ENCODE assay signal across 24 mouse cellular contexts in the genomic region with DNA sequence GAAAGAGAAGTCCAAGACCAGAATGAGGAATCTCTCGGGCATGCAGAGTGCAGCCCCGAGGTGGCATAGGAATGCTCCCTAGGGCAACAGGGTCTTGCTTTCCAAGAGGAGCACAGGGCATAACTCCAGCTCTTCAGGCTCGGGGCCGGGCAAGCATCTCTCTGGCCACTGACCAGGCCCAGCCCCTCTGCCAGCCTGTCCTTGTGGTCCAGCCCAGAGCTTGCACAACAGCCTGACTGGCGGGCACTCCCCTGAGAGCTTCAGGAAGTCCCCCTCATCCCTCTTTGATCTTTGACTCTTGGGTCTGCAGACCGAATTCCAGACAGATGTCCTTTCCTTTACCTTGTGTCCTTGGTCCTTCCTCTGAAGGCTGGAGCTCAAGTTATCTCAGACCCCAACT. TPM values are rescaled to one million over a fixed set of nuclear protein-coding genes. Genes with fewer than 3 reads are reported as not detected.
DNase-seq lines count a peak whose midpoint lies in the region; ATAC-seq lines count a peak whose summit lies in the region.
"Had no signal": no experiment of that assay in that cellular context is flagged by ENCODE, and none has a peak within 500 bp of the region (broad histone marks: within the 10 kb centered on the region; RNA-seq: fewer than 3 reads in every experiment).

No protein-coding gene starts in this region.

- H3K4me3 ChIP-seq in embryonic facial prominence, embryonic 10.5 days = no peak overlapping the region
- H3K4me3 ChIP-seq in forebrain, embryonic 16.5 days (replicated peaks; ENCODE audit: low read length) = no peak overlapping the region
- H3K4me3 ChIP-seq: forebrain, embryonic 13.5 days; hindbrain, embryonic 12.5 days; kidney, embryonic 15.5 days; left cerebral cortex, adult 2 months; limb, embryonic 15.5 days; midbrain, embryonic 10.5 days; myocyte; neural tube, embryonic 13.5 days had no signal

- DNase-seq in kidney, postnatal 10 days = peak; percentile 28
- DNase-seq in kidney, adult 9 months = no peak
- peak; percentile 40 for DNase-seq in 3T3-L1 (ENCODE audit: low read depth, low spot score)
- peak; percentile 49 for DNase-seq in adipocyte (ENCODE audit: low spot score)
- DNase-seq in embryonic facial prominence, embryonic 10.5 days (ENCODE audit: low spot score) = no peak
- no peak for DNase-seq in Muller cell, postnatal 12 days (ENCODE audit: inconsistent ontology term)
- DNase-seq: cerebellum, adult 2 months; cerebellum, postnatal 25 days; gastrocnemius, postnatal 14 days; layer of hippocampus, adult 9-11 months; lung, adult 18-20 months; lung, postnatal 10 days; thymus, postnatal 25 days had no signal

- H3K4me2 ChIP-seq in forebrain, embryonic 16.5 days (ENCODE audit: low read length) = no peak overlapping the region
- H3K4me2 ChIP-seq: forebrain, embryonic 13.5 days; hindbrain, embryonic 12.5 days; kidney, embryonic 15.5 days; limb, embryonic 15.5 days; neural tube, embryonic 13.5 days had no signal

- H3K9ac ChIP-seq in forebrain, embryonic 16.5 days (replicated peaks; ENCODE audit: low read depth, low read length) = no peak overlapping the region
- H3K9ac ChIP-seq: forebrain, embryonic 13.5 days; hindbrain, embryonic 12.5 days; kidney, embryonic 15.5 days; limb, embryonic 15.5 days; neural tube, embryonic 13.5 days had no signal

- peaks cover 57% of the 10 kb centered on the region for H3K4me1 ChIP-seq in embryonic facial prominence, embryonic 10.5 days
- H3K4me1 ChIP-seq in forebrain, embryonic 16.5 days (replicated peaks; ENCODE audit: control insufficient read depth, insufficient read depth, low read length) = peaks cover 17% of the 10 kb centered on the region

- peaks cover 29% of the 10 kb centered on the region for H3K36me3 ChIP-seq in embryonic facial prominence, embryonic 10.5 days (replicated peaks)
- H3K36me3 ChIP-seq in forebrain, embryonic 16.5 days (ENCODE audit: control insufficient read depth, insufficient read depth) = peaks cover 8% of the 10 kb centered on the region

- ATAC-seq in forebrain, embryonic 16.5 days = no peak
- ATAC-seq: forebrain, embryonic 13.5 days; intestine, postnatal 0 days; midbrain, embryonic 16.5 days had no signal

- H3K27me3 ChIP-seq in embryonic facial prominence, embryonic 10.5 days (replicated peaks; ENCODE audit: low read depth, poor library complexity, severe bottlenecking) = no peaks in the 10 kb centered on the region
- H3K27me3 ChIP-seq in forebrain, embryonic 16.5 days (replicated peaks; ENCODE audit: control insufficient read depth, insufficient read depth, low read length) = no peaks in the 10 kb centered on the region
- H3K27me3 ChIP-seq: kidney, embryonic 15.5 days; limb, embryonic 15.5 days; neural tube, embryonic 13.5 days had no signal

- no peaks in the 10 kb centered on the region for H3K9me3 ChIP-seq in embryonic facial prominence, embryonic 10.5 days
- H3K9me3 ChIP-seq in forebrain, embryonic 16.5 days (ENCODE audit: control insufficient read depth, low read length) = no peaks in the 10 kb centered on the region
- H3K9me3 ChIP-seq: forebrain, embryonic 13.5 days; hindbrain, embryonic 12.5 days; kidney, embryonic 15.5 days; limb, embryonic 15.5 days; midbrain, embryonic 10.5 days; neural tube, embryonic 13.5 days had no signal

- 0 out of 2 replicates have a peak overlapping the region, but pooled peaks have one; percentile 35 for H3K27ac ChIP-seq in embryonic facial prominence, embryonic 10.5 days (replicated peaks)
- H3K27ac ChIP-seq in forebrain, embryonic 16.5 days (ENCODE audit: low read length) = no peak overlapping the region
- H3K27ac ChIP-seq: forebrain, embryonic 13.5 days; hindbrain, embryonic 12.5 days; kidney, embryonic 15.5 days; left cerebral cortex, adult 2 months; limb, embryonic 15.5 days; midbrain, embryonic 10.5 days; neural tube, embryonic 13.5 days had no signal

- 76% methylated on average over 6 of the region's 6 CpGs for WGBS in embryonic facial prominence, embryonic 10.5 days
- 86% methylated on average over 6 of the region's 6 CpGs for WGBS in forebrain, embryonic 16.5 days

RNA-seq across cellular contexts. Expression of gene Vps18, which starts 14.3 kb away (rescaled TPM):
- 23.1 and 25.1 TPM in 2 replicates for polyA plus RNA-seq in embryonic facial prominence, embryonic 10.5 days (2016; fragmentation: Nextera tagmentation; extraction: Ambion mirVana)
- polyA plus RNA-seq in forebrain, embryonic 16.5 days (2015; fragmentation: Nextera tagmentation; extraction: Ambion mirVana) = 32.5 and 33.6 TPM in 2 replicates

RNA-seq across cellular contexts. Expression of gene Dll4, which starts 22.7 kb away (rescaled TPM):
- 4.4 and 4.6 TPM in 2 replicates for polyA plus RNA-seq in embryonic facial prominence, embryonic 10.5 days (2016; fragmentation: Nextera tagmentation; extraction: Ambion mirVana)
- 4.8 and 5.5 TPM in 2 replicates for polyA plus RNA-seq in forebrain, embryonic 16.5 days (2015; fragmentation: Nextera tagmentation; extraction: Ambion mirVana)
- polyA plus RNA-seq: myocyte had no signal

RNA-seq across cellular contexts. Expression of gene Rhov, which starts 31.8 kb away (rescaled TPM):
- polyA plus RNA-seq in embryonic facial prominence, embryonic 10.5 days (2016; fragmentation: Nextera tagmentation; extraction: Ambion mirVana) = 0.74 and 2.5 TPM in 2 replicates
- 24.8 and 31.8 TPM in 2 replicates for polyA plus RNA-seq in forebrain, embryonic 16.5 days (2015; fragmentation: Nextera tagmentation; extraction: Ambion mirVana)

RNA-seq across cellular contexts. Expression of gene Chac1, which starts 48.2 kb away (rescaled TPM):
- 0.90 and 1.1 TPM in 2 replicates for polyA plus RNA-seq in embryonic facial prominence, embryonic 10.5 days (2016; fragmentation: Nextera tagmentation; extraction: Ambion mirVana)
- 4.6 and 11.3 TPM in 2 replicates for polyA plus RNA-seq in forebrain, embryonic 16.5 days (2015; fragmentation: Nextera tagmentation; extraction: Ambion mirVana)

Comparison
In these comparisons a context has a peak if more than half of its experiments do, and no peak if none do; other contexts are left out.
1. DNase-seq: peak in kidney, postnatal 10 days (single experiment), 3T3-L1 (single experiment) and adipocyte (single experiment); none in kidney, adult 9 months (single experiment), embryonic facial prominence, embryonic 10.5 days (single experiment) and Muller cell, postnatal 12 days (single experiment).